Mouse (Mus musculus) megakaryocyte, embryonic 14.5 days (primary cell): Measurements from ENCODE around the gene Prkd2.

Experiments used
- FLI1 ChIP-seq: IDR thresholded peaks from 2 replicates; pipeline ENCODE4 v1.6.1; 2012; ENCODE audit warnings: low read length, inconsistent platforms, mixed read lengths
- GATA1 ChIP-seq: IDR thresholded peaks from 3 replicates; pipeline ENCODE4 v1.6.1; 2012; ENCODE audit warnings: mixed read lengths, low read length, inconsistent platforms, borderline replicate concordance

DNA sequence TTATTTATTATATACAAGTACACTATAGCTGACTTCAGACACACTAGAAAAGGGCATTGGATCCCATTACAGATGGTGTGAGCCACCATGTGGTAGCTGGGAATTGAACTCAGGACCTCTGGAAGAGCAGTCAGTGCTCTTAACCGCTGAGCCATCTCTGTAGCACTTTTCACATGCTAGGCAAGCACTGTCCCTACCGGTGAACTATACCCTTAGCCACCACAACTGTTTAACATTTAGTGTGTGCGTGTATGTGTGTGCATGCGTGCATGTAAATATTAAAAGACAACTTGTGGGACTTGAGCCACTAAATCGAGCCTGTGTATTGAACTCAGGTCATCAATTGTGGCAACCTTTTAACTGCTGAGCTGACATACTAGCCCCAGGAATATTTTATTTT lies 4.1 kb downstream of the Prkd2 start:
- no peak for TF ChIP-seq GATA1
- no peak for TF ChIP-seq FLI1
